Mouse (Mus musculus) kidney, postnatal 4 days (tissue): Measurements from ENCODE around the gene Pgs1.

Experiments
- DNase-seq, 2 experiments: peaks; one replicate each; pipeline ENCODE4 v3.0.0; 2021; ENCODE audit warnings: mixed read lengths in 2 of 2

The Pgs1 gene

DNA sequence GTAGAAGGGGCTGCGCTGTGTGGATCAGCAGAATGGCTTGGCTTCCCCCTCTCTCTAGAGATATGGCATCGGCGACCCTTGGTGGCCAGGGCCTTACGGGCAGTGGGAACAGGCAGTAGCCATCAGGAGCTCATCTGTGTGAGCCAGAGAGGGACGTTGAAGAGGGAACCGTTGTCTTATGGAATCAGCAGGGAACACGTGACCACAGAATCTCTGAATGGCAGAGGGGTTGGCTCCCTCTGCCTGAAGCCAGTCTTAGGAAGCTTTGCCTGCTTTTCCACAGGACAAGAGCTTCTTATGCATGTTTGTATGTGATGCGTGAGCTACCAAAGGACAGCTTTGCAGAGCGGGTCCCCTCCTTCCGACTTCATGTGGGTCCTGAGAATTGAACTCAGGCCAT is 72.8 kb downstream of the Pgs1 start:
- DNase-seq, result no peak

DNA sequence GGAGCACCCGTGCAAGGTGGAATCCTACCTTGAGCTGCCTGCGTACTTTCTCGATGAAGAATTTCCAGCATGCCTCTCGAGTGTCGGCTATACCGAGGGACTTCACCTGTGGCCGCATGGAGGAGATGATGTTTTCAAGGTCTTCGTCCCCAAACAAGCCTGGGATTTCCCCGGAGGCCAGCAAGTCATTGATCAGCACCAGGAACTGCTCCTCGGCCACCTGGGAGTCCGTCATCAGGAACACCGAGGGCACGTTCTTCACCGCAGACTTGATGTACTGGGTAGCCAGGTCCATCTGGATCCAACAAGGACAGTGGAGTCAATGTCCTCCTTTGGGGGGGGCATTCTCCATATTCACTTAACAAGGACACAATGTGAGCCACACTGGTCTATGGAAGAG is 73.9 kb downstream of the Pgs1 start:
- no peak for DNase-seq

DNA sequence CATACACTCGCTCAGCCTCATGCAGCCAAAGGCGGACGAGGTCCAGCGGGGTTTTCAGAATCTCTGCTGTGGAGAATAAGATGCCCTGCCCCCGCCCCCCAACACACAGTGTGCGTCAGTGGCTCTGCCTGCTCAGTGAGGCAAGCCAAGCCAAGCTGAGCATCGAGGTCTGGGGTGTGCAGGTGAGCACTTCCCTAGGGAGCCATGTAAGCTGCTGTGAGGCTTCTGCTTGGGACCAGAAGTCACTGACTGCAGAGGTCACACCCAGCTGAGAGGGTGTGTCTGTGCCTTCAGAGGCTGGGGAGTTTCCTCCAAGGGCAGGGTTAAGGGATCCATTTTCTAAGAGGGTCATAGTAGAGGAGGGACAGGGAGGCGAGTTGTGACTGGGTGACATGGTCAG is 81.5 kb downstream of the Pgs1 start:
- DNase-seq, result no peak

DNA sequence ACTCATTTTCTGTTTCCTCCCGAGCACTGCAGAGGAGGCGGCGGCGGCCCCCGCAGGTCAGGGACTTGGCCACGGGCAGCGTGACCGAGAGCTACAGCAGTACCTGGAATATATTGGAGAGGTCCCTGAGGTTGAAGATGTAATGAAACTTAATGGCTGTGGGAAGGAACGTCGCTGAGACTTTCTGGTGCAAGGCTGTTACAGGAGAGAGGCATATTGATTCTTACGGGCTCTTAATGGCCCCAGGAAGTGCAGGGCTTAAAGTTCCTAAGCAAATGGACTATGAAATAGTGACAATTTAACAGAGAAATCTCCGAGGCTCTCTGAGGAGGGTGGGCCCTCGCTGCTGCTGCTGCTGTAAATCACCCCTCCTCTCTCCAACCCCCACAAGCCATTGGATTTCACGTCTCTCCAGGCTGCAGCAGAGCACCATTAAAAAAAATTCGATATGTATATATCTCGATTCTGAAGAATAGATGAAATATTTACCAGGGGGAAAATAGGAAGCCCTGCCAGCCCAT is 82.8 kb downstream of the Pgs1 start:
- DNase-seq, result no peak

DNA sequence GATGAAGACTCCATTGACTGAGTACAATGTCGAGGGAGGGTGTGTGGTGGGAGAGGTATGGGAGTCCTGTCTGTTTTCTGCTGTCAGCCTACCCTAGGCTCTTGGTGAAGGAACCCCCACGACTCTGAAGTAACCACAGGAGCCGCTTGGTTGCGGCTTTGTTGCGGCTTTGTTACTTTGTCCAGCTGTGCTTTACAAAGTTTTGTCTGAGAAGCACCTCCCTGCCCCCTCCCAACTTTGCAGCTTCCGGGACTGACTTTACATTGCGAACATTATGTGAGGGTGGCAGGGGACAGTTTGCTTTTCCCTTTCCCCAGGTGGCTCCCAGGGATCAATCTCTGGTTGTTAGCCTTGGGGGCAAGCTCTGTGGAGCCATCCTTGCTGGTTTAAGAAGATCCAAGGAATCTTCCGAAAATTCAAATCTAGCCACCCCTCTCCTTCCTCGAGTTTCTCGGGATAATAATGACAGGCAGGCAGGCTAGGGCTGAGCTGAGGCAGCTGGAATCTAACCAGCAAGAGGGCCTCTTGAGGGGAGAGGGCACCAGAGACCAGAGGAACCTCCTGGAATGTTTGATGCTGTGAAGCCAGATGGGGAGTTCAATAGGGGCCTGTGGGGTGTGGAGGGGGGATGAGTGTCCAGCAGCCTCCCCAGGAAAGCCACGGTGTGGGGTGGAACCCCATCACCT is 85.3 kb downstream of the Pgs1 start:
- DNase-seq, result peak; percentile 58 to 68
